Mouse (Mus musculus): ENCODE data around the gene Rab15.
A peak's percentile ranks its signal among the peaks of the same experiment; 100 is the strongest.
"Not testable (repeated sequence)": the region's sequence is repeated elsewhere in the genome, so short reads cannot be mapped to it uniquely, and the experiment has no call there.

The Rab15 gene

GRCm38 (mm10) chr12:76822651-76823041, at the start of gene Rab15:
TSS of gene Rab15 (minus strand) at chr12:76822908.
- DNase-seq: no peak

- DNase-seq: no peak
These were observed 46.9 kb upstream of the Rab15 start for GRCm38 (mm10) chr12:76869561-76869960.

GRCm38 (mm10) chr12:76868463-76869198, 45.9 kb upstream of the Rab15 start:
- no peak for DNase-seq

- DNase-seq: peak; percentile 59 to 80
These were observed 45.0 kb upstream of the Rab15 start for GRCm38 (mm10) chr12:76867586-76868280.

- DNase-seq: no peak
These were observed 42.6 kb upstream of the Rab15 start for GRCm38 (mm10) chr12:76865266-76865665.

GRCm38 (mm10) chr12:76863651-76864050, 40.9 kb upstream of the Rab15 start:
- no peak for DNase-seq

GRCm38 (mm10) chr12:76858788-76859187, 36.1 kb upstream of the Rab15 start:
- DNase-seq: not testable (repeated sequence)

GRCm38 (mm10) chr12:76857087-76857486, 34.4 kb upstream of the Rab15 start:
- no peak for DNase-seq

- DNase-seq: no peak
These were observed 30.9 kb upstream of the Rab15 start for GRCm38 (mm10) chr12:76853378-76854142.

- DNase-seq: no peak
These were observed 29.7 kb upstream of the Rab15 start for GRCm38 (mm10) chr12:76852419-76852818.

- DNase-seq: no peak
These were observed 21.8 kb upstream of the Rab15 start for GRCm38 (mm10) chr12:76844346-76845061.

GRCm38 (mm10) chr12:76840081-76840480, 17.4 kb upstream of the Rab15 start:
- DNase-seq: no peak

- DNase-seq: no peak
These were observed 16.6 kb upstream of the Rab15 start for GRCm38 (mm10) chr12:76839298-76839697.

GRCm38 (mm10) chr12:76837844-76838650, 15.3 kb upstream of the Rab15 start:
- no peak for DNase-seq

- DNase-seq: peak; percentile 97 to 98
These were observed 14.6 kb upstream of the Rab15 start for GRCm38 (mm10) chr12:76837101-76837843.

GRCm38 (mm10) chr12:76832704-76833103, 10.0 kb upstream of the Rab15 start:
- DNase-seq: peak in 1 of 2 experiments; percentile 27

GRCm38 (mm10) chr12:76825283-76825682, 2.6 kb upstream of the Rab15 start:
- DNase-seq: no peak

- no peak for DNase-seq
These were observed 582 bp downstream of the Rab15 start for GRCm38 (mm10) chr12:76822002-76822650.

GRCm38 (mm10) chr12:76820615-76821014, 2.1 kb downstream of the Rab15 start:
- no peak for DNase-seq

- no peak for DNase-seq
These were observed 2.9 kb downstream of the Rab15 start for GRCm38 (mm10) chr12:76819816-76820215.

- no peak for DNase-seq
These were observed 3.8 kb downstream of the Rab15 start for GRCm38 (mm10) chr12:76818908-76819307.

All from lung, adult 18-20 months (tissue).